Mouse (Mus musculus): ENCODE measurements around the gene Defb13.
A peak's percentile ranks its signal among the peaks of the same experiment; 100 is the strongest.
"Not testable (repeated sequence)": the region's sequence is repeated elsewhere in the genome, so short reads cannot be mapped to it uniquely, and the experiment has no call there.

The Defb13 gene

DNA sequence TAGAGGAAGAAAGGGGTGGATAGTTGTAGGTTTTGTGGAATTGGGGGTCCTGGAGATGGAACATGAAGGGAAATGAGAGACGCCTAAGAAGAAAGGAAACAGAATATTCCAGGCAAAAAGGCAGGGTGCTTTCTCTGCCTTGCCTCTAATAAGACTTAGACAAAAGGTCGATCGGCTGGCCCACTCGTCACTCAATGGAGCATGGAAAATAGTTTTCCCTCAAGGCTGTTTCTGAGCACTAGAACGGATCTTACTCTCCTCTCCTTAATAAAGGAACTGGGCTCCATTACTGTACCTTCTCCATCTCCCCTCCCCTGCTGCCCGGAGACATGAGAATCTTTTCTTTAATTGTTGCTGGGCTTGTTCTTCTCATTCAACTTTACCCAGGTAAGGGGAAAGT lies at the start of gene Defb13:
TSS of gene Defb13 (plus strand) at position 301 of the 400 bp plus-strand sequence.
- no peak for DNase-seq

DNA sequence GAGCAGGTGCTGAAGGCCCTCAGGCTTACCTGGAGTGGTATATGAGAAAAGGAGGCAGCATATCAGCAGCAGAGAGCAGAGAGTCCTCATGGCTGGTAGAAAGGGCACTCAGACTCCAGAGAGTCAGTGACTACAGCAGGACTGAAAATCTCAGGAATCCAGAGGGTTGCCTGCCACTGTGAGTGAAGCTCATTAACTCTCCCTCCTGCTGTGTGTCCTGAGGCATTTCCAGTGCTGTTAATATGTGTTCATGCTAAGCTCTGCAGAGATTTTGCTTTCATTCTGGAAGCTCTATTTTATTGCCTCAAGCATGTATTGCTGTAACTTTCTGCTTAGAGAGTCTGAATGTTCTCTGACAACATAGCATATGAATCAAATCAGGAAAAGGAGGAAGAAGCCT lies 40.3 kb upstream of the Defb13 start, which contains the start of gene Defb11:
TSS of gene Defb11 (minus strand) at position 123 of the 400 bp plus-strand sequence.
- not testable (repeated sequence) for DNase-seq

DNA sequence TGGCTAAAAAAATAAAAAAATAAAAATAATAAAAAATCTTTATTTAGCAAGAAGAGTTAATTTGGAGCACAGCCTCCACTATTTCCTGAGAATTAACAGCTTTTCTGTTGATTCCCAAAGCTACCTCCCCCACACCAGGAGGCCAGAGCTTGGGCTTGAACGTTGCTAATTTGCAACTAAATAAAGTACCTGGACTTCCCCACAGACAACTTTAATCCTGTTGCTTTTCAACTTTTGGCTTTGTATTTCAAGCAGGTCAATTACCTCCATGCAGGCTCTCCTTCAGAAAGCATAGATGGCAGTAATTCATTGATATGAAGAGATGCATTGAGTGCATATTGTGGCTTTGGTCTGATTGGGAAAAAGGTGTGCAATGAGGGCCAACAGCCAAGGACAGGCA lies 34.6 kb upstream of the Defb13 start:
- no peak for DNase-seq

GRCm38 (mm10) chr8:21912554-21912953 lies 34.0 kb upstream of the Defb13 start:
- no peak for DNase-seq

DNA sequence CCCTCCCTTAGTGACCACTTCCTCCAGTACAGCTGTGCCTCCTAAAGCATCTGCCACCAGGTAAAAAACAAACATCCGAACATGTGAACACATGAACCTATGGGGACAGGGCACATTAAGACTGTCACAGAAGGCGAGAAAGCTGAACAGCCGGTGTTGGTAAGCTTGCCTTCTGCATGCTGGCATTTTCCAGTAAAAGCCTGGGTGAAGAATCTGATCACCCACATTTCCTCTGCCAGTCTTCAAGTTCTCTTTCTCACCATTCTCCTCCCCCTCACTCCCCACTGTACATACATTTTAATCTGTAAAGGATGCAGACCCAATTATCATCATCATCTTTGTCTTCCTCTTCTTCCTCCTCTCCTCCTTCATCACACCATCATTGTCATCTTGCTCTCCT lies 30.9 kb upstream of the Defb13 start:
- DNase-seq, result no peak

- DNase-seq, result not testable (repeated sequence)
Measured at GRCm38 (mm10) chr8:21930754-21931153, 15.8 kb upstream of the Defb13 start.

DNA sequence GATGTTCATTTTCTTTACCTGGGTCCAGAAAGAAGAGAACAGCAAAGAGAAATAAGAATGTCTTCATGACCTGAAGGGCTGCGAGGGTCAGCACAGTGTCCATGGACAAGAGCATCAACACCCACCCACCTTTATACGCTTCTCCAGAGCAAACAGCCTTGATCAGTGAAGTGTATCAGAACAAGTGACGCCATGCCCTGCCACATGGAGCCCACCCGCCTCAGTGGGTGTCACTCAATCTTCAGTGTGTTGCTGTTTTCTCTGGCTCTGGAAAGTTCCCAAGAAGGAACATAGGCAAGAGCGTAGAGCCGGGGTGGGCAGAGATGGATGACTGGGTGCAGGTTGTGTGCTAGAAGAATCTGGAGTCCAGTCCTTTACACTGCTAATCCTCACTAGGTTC lies 14.0 kb upstream of the Defb13 start, which contains the start of gene Defb15:
TSS of gene Defb15 (minus strand) at position 101 of the 400 bp plus-strand sequence.
- no peak for DNase-seq

DNA sequence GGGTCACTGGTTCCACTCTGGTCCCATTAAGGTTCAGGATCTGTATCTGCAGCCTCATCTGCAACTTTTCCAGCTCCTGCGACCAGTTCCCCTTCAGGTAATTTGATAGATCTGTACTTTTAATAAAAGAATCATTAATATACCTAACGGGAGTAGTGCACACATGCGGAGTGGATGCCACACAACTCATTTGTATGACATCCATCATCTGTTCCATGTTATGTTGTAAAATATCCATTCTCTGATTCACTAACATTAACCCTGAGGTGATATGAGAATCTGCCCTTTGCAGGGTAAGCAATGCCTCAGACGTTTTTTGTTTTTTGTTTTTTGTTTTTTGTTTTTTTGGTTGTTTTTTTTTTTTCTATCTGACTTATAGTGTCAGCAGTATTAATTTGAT lies 8.5 kb upstream of the Defb13 start, which contains the start of gene Defb35:
TSS of gene Defb35 (plus strand) at position 301 of the 400 bp plus-strand sequence.
- not testable (repeated sequence) for DNase-seq

DNA sequence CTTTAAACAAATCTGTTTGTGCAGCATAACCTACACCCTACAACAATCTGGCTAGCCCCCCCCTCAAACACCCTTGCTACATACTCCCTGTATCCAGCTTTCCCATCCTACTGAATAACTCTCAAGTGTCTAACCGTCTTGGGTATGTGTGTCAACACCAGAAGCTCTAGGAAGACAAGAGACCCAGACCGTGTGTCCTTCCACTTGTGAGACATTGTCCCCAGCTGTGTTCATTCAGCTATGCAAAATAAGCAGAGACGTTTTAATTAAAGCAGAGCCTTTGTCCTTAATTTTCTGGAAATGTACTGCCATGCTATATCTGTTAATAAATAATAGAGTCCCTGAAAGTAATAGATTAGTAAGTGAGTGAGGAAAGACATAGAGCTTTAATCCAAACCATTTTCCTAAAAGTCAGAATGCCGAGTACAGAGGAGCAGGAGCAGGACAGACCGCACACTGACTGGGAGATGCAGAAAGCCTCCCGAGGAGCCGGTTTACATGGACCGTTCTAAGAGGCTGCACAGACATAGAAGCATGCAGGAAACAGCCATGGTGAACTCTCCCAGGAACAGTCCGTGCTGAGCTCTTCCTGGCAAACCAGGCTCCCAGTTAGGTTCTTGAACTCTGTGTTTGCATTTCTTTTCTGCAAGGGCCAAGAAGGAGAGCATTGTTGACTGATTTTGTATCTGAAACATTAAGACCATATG lies 902 bp downstream of the Defb13 start:
- DNase-seq, result no peak

- DNase-seq, result peak; percentile 26
Measured at GRCm38 (mm10) chr8:21955321-21955720, 8.8 kb downstream of the Defb13 start.

GRCm38 (mm10) chr8:21956336-21956735 lies 9.8 kb downstream of the Defb13 start:
- DNase-seq, result no peak

DNA sequence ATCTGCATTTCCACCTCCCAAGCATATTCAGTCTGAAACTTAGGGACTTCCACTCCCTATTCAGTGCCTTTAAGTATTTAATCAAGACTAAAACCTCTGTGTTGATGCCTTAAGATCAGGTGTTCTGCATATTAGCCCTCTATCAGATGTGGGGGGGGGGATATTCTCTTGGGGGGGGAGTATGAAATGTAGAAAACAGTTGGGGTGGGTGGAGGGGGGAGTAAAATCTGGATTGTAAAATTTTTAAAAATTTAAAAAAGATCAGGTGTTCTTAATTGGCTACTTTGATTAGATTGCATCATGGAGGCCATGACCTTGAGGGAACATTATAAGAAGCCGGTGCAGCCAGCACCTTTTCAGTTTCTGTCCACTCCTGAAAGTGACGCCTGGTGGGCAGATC lies 11.9 kb downstream of the Defb13 start, which contains the start of gene Fam90a1a:
TSS of gene Fam90a1a (plus strand) at position 301 of the 400 bp plus-strand sequence.
- no peak for DNase-seq

DNA sequence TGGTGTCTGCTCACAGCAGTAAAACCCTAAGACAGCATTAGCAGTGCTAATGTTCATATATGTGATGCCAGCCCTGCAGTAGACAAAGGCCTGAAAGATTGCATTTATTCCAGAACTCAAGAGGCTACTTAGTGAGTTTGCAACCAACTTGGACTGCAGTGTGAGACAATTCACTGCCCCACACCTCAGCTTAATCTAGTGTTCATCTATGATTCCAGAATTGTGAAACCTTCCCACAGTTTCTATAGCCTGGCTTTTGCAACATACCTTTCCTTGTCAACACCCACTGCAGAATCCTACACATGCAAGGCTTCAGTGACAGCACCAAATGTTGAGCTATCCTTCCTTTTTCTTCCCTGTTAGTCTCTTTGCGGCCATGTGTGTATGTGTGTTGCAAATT lies 20.1 kb downstream of the Defb13 start:
- no peak for DNase-seq

- DNase-seq, result no peak
Measured at GRCm38 (mm10) chr8:21969475-21969874, 22.9 kb downstream of the Defb13 start, which contains the start of gene Ccdc70. Gene Ccdc70, plus strand, starts transcription at chr8:21969775.

DNA sequence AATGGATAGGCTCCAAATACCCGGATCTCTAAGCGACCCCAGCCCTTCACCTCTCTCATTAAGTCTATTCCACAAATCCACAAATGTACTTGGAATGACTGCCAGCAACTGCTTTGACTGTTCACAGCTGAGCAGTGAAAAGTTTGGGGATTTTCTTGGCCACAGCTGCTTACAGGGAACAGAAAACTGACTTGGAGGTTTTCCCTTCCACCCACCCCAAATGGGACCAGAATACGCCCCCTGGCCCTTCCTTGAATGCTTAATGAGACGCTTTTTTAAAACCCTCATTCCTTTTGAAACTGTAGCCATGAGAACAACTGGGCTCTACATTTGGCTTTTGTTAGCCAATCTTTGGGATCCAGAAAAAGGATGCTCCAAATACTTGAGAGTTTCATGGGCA lies 31.6 kb downstream of the Defb13 start:
- no peak for DNase-seq

GRCm38 (mm10) chr8:21981664-21982337 lies 35.2 kb downstream of the Defb13 start:
- DNase-seq, result no peak

GRCm38 (mm10) chr8:21992184-21992583 lies 45.6 kb downstream of the Defb13 start:
- DNase-seq, result peak; percentile 56

GRCm38 (mm10) chr8:21995181-21995580 lies 48.6 kb downstream of the Defb13 start:
- no peak for DNase-seq
